ENCODE assay signal across 20 mouse cellular contexts in the genomic region with DNA sequence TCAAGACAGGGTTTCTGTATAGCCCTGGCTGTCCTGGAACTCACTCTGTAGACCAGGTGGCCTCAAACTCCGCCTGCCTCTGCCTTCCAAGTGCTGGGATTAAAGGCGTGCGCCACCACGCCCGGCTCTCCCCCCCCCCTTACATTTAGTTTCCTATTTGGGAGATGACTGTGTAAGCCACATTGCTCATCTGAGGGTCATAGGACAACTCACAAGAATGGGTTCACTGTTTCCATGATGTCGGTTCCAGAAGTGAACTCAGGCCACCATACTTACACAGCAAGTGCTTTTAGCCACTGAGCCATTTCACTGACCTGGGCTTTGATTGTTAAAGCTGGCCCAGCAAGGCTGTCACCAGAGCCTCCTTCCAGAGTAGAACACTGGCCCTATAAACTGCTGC. TPM values are rescaled to one million over a fixed set of nuclear protein-coding genes. Genes with fewer than 3 reads are reported as not detected.
"Had no signal": no experiment of that assay in that cellular context is flagged by ENCODE, and none has a peak within 500 bp of the region (broad histone marks: within the 10 kb centered on the region; RNA-seq: fewer than 3 reads in every experiment).

No protein-coding gene starts in this region.

- H3K4me1 ChIP-seq: midbrain, embryonic 10.5 days; midbrain, embryonic 12.5 days; neural tube, embryonic 13.5 days; neural tube, embryonic 15.5 days had no signal

- ATAC-seq: midbrain, embryonic 16.5 days had no signal

- H3K27ac ChIP-seq: midbrain, embryonic 10.5 days; midbrain, embryonic 12.5 days; neural tube, embryonic 13.5 days; neural tube, embryonic 15.5 days had no signal

- DNase-seq: lung, adult 18-20 months; lung, embryonic 14.5 days; lung, postnatal 10 days; lung, postnatal 4 days; midbrain, embryonic 14.5 days; retina, postnatal 1 day; right cerebral cortex, adult 18-20 months; right cerebral cortex, postnatal 25 days; right cerebral cortex, postnatal 4 days; spleen, adult 18-20 months; thymus, adult 18-20 months; thymus, postnatal 14 days; thymus, postnatal 36 days had no signal

- H3K9me3 ChIP-seq: midbrain, embryonic 10.5 days; midbrain, embryonic 12.5 days; neural tube, embryonic 13.5 days; neural tube, embryonic 15.5 days had no signal

- H3K9ac ChIP-seq: lung, embryonic 14.5 days; midbrain, embryonic 12.5 days; neural tube, embryonic 13.5 days; neural tube, embryonic 15.5 days had no signal

- H3K4me3 ChIP-seq: midbrain, embryonic 10.5 days; midbrain, embryonic 12.5 days; myocyte; neural tube, embryonic 13.5 days; neural tube, embryonic 15.5 days had no signal

- H3K27me3 ChIP-seq: midbrain, embryonic 12.5 days; neural tube, embryonic 13.5 days; neural tube, embryonic 15.5 days had no signal

- H3K4me2 ChIP-seq: lung, embryonic 14.5 days; midbrain, embryonic 12.5 days; neural tube, embryonic 13.5 days; neural tube, embryonic 15.5 days had no signal

RNA-seq across cellular contexts. Expression of a gene that starts 11.8 kb away (rescaled TPM):
- total RNA-seq: megakaryocyte, adult 5-6 weeks had no signal
